Mouse (Mus musculus) cerebellum, postnatal 14 days (tissue): Measurements from ENCODE around the gene Wdr25.
A peak's percentile ranks its signal among the peaks of the same experiment; 100 is the strongest.

Experiments
- DNase-seq, 2 experiments: peaks; one replicate each; pipeline ENCODE4 v3.0.0; 2021; ENCODE audit warnings: mixed read lengths in 2 of 2

Gene Wdr25

DNA sequence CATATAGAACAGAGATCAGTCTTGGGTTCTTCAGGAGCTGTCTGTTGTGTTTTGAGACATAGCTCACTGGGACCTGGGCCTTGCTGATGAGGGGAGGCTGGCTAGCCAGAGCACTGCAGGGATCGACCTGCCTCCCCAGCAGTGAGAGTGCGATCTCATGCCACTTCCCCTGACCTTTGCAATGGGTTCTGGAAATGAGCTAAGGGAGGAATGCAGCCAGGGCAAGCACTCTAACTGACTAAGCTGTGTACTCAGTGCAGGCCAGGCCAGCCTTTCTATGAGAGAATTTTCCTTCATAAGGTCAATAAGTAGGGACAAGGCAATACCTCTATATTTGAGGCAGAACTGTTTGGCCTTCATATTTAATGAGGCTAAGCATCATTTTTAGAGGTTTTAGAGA is 99.6 kb downstream of the Wdr25 start:
- DNase-seq: no peak

DNA sequence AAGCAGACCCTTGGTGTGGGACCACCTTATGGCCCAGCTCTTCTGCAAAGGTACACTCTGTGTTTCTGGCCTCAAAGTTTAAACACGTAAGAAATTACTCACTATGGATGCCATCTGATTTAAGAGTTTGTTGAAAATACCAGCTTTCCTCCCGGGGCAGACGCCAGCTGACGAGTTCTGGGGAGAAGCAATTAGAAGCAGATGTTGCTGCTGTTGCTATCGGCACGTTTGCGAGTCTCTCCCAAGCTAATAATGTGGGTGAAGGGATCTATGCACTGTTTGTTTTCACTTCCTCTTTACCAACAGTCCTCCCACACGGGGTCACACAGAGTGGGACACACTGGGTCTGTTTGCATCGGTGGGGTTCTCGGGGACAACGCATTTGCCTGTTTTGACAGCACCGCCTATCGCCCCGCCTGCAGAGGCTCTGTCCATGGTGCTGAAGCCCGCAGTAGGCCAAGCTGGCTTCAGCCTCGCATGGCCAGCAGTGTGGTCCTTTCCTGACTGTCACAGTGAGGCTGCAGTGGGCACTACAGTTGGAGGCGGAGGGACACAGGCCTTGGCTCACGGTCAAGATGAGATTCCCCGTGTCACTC is 101.1 kb downstream of the Wdr25 start:
- DNase-seq: peak; percentile 35 to 49

DNA sequence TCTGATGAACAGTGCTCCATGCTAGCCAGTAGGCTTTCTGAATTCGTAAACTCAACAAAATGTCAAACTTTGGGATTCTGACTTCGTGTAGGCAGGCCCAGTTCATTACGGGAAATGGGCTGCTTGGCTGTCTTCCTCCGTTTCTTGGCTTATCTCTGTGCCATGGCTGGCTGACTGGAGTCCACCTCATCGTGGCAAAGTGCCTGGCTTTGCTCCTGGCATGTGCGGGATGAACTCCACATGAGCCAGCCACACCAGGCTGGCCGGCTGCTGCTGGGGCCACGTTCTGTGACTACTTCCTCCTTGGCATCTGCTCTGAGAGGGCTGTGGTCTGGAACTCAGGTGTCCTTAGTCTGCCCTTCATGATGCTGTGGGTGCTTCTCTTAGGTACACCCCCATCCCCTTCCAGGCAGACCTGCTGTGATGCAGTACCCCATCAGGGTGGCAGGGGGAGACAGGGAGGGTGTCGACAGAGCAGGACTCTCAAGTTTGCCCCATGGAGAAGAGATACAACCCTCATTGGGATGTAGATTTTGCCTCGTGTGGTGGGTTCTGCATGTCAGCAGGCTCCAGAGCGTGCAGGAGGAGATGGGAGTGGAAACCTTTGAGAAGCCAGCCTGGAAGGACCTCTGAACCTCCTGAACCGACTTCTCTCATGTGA is 102.7 kb downstream of the Wdr25 start:
- DNase-seq: peak; percentile 80 to 85

DNA sequence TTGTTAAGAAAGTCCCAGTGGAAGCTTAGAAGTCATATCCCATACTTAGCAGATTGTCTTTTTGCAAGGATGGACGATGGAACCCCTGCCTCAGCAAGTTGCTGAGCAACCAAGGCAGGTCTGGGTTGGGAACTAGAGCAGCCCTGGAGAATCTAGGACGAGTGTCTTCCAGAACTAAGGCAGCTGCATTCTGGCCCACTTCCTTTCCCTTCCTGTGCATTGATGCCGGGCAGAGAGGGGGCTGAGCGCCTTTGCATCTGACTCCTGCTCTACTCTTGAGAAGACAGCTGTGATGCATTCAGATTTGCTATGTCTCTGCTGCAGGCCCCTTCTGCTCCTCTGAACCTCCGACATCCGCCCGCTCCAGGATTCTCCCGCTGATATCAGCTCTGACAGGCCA is 103.8 kb downstream of the Wdr25 start:
- no peak for DNase-seq

DNA sequence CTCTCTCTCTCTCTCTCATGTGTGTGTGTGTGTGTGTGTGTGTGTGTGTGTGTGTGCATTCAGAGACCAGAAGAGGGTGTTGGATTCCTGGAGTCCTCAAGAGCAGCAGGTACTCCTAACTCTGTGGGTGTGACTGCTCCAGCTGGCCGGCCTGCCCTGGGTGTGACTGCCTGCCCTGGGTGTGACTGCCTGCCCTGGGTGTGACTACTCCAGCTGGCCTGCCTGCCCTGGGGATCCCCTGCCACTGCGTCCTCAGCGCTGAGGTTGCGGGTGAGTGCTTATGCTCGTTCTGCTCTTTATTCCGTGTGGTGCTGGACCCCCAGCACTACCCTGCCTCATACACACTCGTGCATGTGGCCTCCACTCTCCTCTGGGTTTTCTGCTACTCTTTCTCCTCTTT is 109.5 kb downstream of the Wdr25 start:
- no peak for DNase-seq

DNA sequence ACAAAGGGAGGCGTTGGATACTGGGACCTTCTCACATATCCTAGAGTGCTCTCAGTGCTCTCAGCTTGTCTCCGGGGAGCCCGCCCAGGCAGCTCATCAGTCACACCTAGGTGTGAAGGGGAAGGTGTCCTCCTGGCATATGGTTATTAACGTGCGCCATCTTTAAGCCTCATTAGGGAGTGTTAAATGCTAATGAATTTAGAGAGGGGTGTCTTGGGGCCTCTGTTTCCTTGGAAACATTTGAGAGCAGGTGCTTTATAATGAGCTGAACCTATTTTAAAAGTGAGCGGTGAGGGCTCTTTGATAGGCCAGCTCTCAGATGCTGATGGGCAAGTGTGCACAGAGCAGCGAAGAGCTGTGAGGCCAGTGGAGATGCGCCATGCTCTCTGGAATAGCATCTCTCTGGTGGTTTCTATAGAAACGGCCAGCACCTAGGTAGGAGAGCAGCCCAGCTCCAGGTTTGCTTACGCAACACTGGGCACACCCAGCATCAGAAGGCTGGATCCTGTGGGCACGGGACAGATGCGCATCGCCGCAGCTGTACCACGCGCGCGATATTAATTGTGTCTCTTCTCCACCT is 116.7 kb downstream of the Wdr25 start:
- no peak for DNase-seq

DNA sequence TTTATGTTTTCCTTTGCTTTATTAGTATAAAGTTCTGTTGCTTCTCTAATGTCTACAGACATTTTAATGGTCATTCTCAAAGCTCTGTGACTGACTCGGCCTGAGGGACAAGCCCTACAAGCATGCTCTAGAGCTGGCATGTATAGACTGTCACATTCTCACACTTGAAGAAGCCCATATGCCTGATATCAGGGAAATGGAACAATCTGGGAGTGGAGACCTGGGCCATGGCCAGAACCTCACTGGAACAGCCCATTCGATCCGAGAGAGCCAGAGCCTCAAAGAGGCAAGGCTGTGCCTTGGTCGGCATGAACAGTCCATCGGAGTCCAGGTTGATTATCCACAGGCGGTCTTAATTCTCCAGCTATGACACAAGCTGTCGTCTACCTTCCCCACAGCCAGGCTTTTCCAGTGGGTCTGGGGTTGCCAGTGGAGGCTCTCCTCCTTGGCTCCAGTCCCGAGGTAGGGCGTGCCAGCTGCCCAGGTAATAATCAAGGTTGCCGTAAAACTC is 128.8 kb downstream of the Wdr25 start:
- peak; percentile 96 to 97 for DNase-seq

DNA sequence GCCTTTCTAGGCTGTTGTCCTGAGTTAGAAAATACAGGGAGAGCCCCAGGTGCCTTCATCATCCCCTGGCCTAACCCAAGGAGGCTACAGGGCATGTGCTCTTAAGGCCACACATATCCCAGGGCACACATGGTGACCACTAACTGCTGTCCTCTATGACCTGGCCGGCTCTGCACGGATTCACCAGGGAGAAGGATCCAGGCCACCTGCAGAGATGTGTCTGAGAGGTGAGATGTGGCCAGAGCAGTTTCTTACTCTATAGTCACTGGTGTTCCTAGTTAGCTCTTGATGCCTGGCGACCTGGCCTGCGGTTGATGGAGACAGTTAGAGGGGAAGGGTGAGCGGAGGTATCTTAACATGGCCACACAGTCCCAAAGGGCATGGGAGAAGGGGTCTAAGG is 129.5 kb downstream of the Wdr25 start:
- DNase-seq: peak in 1 of 2 experiments; percentile 54

DNA sequence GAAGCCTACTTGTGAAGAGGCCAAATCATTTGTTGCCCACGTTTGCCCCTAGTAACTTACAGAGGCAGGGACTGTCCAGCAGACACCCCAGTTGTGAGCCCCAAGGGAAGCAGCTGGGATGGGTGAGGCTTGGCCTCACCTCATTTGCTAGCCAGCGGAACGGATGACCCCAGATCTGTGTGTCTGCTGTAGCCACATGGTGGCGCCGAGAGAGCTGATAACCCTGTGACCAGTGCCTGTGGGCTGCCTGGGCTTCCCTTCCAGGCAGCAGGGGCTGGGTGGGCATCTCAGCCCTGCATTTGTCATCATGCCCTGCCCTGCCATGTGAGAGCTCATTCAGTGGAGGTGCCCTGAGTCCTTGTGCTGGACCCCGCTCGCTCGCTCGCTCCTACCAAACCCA is 130.3 kb downstream of the Wdr25 start:
- peak; percentile 37 to 61 for DNase-seq

DNA sequence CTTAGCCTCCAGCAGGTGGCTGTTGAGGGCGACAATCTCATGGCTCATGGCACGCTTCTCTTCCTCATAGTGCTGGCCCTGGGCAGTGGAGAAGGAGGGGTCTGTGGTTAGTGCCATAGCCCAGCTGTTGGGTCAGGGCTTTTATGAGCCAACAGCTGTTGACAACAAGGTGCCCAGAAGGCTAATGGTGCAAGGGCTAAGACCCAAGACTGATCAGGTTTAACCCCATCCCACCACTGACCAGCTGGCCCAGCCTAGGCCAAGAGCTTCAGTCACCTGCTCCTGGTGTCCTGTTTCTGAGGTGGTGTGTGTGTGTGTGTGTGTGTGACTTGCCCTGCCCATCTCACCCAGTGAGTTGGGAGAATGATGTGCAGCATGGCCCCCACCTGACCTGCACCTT is 143.6 kb downstream of the Wdr25 start:
- no peak for DNase-seq

DNA sequence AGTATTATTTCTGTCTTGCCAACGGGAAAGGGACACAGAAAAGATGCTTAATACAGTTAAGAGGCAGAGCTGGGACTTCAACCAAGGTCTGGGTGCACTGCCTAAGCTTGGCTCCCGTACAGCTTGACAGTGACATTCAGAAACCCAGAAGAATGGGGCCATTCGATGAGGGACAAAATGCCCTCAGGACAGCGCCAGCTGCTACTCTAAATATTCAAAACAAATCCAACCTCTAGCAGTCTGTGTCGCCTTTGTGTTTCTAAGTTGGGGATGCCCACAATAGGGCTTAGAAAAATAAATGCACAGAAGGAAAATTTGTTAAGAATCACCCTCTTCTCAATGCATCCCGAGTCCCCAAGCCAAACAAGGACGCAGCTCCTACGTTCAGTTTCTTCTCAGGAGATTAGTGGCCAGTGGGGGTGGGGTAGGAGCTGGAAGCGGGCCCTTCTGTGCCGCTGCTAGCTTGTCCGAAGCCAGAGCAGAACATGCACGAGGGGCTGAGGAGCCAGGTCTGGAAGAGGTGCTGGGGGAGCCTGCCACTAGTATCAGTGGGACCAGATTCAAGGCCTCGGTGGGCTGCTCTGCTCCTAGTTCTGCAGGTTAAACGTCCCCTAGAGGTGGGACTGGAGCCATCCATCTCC is 144.9 kb downstream of the Wdr25 start:
- peak; percentile 40 to 51 for DNase-seq

DNA sequence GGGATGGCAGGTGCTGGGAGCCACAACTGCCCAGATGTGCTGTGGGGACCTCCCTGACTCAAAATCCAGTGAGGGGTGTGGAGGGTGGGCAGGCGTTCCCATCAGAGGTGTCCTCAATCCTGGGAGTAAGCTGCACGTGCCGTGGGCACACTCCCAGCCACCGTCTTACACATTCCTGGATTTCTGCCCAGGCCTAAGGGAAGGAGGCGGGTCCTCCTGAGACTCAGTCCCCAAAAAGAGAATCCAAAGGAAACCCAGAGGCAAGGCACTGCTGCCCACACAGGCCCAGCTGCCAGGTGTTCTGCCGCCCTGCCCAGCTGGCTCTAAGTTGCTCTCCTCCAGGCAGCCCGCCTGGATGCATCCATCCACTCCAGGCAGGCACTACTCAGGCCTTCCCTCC is 145.9 kb downstream of the Wdr25 start:
- DNase-seq: no peak

DNA sequence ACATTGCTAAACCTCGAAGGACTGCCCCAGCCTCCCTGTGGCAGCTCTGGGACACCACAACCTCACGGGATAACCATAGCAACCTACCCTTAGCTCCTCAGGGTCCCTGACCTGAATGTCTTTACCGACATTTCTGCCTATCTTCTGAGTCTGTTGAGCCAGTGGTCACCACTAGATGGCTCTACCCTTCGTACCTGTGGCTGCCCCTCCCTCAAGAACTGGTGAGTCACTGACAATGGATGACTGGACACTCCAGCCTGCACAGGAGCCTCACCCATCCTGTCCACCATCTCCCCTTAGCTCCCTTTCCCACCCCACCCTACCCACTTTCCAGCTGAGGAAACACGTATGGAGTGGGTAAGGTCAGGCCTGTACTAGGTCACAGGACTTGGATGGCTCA is 151.1 kb downstream of the Wdr25 start:
- DNase-seq: peak; percentile 38 to 49

DNA sequence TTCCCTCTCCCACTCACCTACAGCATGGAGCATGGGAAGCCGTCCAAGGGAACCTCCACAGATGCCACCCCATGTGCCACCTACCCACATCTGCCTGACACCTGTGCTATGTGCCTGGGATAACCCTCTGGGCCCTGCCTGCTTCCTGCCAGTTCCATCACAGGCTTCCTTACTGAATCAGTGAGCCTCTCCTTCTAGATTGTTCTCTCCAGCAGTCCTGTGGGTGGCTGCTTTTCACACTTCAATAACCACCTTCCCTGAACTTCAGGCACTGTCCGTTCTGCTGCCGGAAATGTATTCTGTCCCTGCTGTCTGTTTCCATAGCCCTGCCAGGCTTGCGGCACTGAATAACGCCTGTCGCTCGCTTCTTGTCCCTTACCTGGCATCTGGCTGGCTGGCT is 152.2 kb downstream of the Wdr25 start:
- no peak for DNase-seq

DNA sequence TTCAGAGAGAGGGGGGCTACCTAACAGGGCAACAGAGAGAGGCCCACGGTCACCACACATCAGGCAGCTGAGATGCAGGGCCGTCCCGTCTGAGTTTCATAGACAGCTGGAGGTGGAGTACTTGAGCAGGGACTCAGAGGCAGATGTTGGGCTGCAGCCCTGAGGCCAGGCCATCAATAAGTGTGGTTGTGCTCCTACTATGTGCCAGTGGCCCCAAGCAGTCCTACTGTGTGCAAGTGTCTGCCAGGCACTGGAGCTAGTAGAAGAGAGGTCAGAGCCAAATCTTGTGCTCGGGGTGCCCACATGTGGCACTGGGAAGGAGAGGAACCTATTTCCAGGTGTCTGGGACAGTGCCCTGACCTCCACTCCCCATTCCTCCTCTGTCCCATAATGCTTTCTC is 156.5 kb downstream of the Wdr25 start:
- DNase-seq: no peak

DNA sequence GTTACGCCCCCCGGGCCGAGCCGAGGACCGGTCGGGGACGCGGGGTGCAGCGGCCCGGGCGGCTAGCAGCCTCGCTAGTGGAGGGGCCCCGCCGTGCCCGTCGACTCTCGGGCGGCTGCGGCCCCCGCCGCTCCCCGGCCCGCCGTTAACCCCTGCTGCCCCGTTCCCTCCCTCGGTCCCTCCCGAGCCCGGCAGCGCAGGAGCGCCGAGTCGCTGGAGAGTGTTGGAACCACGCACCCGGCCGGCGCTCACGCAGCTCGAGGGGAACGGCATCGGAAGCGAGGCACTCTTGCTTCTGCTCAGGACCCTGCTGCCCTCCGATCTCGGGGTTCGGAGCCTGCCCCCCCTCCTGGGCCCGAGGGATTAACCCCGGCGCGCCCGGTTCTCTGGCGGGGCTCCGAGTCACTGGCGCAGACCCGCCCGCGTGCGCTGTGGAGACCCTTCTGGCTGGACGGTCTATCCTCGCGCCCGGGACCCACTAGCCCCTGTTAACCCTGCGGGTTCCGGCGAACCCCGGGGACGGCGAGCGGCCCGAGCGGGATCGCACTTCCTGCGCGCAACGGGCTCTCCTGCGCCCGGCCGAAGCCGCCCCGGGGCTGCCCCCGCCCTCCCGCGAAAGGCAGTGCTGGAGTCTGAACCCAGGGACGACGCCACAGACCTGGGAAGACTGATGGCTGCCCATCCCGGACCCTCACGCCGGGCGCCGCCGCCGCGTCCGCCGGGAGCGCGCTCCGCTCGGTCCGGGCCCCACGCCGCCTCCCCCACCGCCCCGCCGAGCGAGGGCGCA is 159.8 kb downstream of the Wdr25 start:
- DNase-seq: no peak

DNA sequence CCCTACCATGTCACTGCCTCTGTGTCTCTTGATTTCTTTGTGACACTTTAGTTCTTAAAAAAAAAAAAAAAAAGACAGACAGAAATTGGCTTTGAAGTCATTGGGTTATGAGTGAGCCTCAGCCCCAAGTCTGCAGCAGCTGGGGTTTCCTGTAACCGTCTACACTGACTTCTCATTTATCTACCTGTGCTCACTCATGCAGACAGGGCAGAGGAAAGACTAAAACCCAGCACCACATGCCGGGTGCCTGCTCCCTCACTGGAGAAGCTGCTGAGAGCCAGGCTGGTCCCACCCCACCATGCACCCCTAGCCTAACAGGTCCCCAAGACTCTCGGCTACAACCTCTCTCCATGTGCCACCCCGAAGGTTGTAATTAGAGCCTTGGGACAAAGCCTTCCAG is 164.3 kb downstream of the Wdr25 start:
- DNase-seq: no peak

DNA sequence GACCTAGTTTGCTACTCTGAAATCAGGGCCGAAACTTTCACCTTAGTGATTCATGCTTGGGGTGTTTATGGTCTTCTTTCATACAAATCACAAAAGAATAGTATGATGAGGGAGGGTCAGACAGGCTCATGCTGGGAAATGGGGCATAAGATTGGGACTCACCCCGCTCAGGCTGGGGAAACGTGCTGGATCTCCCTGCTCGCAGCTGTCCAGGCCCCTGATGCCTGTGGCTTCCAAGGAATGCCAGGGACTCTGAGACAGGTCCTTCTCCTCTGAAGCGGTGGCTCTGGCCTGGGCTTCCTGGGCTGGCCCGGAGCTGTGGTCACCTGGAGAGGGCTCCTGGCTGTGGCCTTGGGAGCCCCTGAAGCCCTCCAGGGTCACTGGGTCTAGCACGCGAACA is 165.2 kb downstream of the Wdr25 start:
- DNase-seq: no peak

DNA sequence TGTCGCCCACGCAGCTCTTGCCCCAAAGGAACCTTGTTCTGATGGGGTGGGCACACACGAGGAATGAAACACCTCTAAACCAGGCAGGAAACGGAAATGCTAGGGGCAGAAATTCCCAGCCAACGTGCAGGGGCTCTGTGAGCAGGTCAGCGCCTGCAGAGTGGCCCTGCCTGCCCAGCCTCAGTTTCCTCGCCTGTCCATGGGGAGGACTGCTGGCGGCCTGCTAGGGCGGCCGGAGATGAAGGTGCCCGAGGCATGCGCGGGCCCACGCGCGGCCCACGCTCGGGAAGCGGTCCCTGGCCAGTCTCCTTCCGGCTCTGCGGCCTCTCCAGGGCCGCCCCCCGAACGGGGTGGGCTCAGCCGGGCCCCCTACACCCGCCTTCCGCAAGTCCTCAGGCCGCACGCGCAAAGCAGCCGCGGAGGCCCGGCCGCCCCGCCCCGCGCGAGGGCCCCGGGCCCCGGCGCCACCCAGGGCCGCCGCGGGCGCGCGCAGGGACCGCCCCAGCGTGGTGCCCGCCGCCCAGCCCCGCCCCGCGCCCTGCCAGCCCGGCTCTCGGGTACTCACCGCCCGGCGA is 174.2 kb downstream of the Wdr25 start:
- no peak for DNase-seq

DNA sequence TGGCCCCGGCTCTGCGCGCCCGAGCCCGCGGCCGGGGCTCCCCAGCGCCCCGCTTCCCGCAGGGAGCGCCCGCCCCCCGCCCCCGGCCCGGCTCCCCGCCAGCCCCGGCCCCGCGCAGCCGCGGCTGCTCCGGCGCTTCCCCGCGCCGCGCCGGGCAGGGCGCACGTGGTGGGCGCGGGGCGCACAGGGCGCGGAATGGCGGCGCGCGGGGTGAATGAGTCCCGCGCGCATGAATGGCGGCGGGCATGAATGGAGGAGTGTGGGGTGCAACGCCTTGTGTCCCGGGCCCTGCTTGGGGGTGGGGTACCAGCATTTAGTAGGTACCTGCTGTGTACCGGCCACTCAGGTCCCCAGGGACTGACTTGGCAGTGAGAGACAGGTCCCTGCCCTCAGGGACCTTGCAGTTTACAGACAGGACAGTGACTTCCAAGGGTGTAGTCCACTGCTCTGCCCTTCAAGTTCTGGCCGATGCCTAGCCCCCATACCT is 174.8 kb downstream of the Wdr25 start, which contains the start of gene Begain:
TSS of gene Begain (minus strand) at position 51 of the 487 bp plus-strand sequence.
- DNase-seq: no peak

DNA sequence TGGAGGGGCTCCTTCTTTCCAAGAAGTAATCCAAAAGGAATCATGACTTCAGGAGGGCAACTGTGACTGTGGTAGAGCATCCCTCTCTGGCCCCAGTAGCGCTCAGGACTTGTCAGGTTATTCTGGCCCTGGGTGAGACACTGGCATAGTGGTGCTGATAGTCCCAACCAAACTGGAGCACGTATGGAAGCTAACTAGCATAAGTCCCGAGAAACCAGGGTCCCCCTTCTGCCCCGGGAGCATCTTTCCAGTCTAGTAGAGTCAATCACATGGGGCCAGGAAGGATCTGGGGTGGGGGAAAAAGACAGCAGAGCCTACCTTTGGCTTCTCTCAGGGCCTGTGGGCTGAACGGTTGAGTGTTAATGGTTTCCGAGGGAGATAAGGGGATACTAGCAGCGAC is 175.3 kb downstream of the Wdr25 start:
- no peak for DNase-seq

DNA sequence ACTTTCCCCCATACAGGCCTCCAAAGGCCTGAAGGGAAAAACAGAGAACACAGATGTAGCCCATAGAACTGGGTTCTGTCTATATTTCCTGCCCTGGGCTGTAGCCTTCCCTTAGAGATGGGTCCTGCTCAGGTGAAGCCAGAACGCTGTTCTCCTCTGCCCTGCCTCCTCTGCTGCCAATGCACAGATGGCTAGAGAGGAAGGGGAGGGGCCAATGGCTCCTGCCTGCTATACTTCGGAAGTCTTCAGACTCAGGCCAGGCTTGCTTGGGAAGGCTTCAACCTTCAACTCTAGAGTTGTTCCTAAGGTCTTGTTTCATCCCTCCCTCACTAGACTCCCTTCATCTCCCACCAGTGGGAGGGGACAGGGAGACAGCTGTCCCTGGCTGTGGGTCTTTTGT is 176.3 kb downstream of the Wdr25 start:
- DNase-seq: peak in 1 of 2 experiments; percentile 60
